Mouse (Mus musculus): Measurements from ENCODE around the gene Sec14l1. TPM values are rescaled to one million over a fixed set of nuclear protein-coding genes. Genes with fewer than 3 reads are reported as not detected.

Sec14l1 gene
- polyA plus RNA-seq, 1 experiment from 2014 or later: 53.9 TPM

- peaks cover 66% of the 10 kb centered on the region for H3K4me1 ChIP-seq (ENCODE audit: control insufficient read depth, insufficient read depth, low read depth, low read length)
- no peaks in the 10 kb centered on the region for H3K9me3 ChIP-seq (ENCODE audit: control insufficient read depth, low read length)
- no peak overlapping the region for H3K4me3 ChIP-seq (ENCODE audit: low read length)
- peak overlapping the region; percentile 35; the same call in 1 of the 2 replicates for H3K9ac ChIP-seq (ENCODE audit: low read depth, low read length)
- H3K27me3 ChIP-seq (replicated peaks; ENCODE audit: control insufficient read depth, insufficient read depth, low read length): no peaks in the 10 kb centered on the region
- ATAC-seq: no peak
- H3K27ac ChIP-seq (ENCODE audit: low read depth, low read length): 0 out of 2 replicates have a peak overlapping the region, but pooled peaks have one; percentile 4
- WGBS: 21% methylated on average over 11 of the region's 11 CpGs
- no peaks in the 10 kb centered on the region for H3K36me3 ChIP-seq (ENCODE audit: control insufficient read depth, insufficient read depth, low read length)
- 0 out of 2 replicates have a peak overlapping the region, but pooled peaks have one; percentile 5 for H3K4me2 ChIP-seq (ENCODE audit: low read length)
These were observed 3.9 kb downstream of the Sec14l1 start for GRCm38 (mm10) chr11:117118721-117119321.

GRCm38 (mm10) chr11:117119723-117120122 lies 4.8 kb downstream of the Sec14l1 start:
- Histone ChIP-seq H3K4me3 (ENCODE audit: low read length) (no peak overlapping the region), H3K9me3 (ENCODE audit: control insufficient read depth, low read length) (no peaks in the 10 kb centered on the region), H3K36me3 (ENCODE audit: control insufficient read depth, insufficient read depth, low read length) (no peaks in the 10 kb centered on the region), H3K9ac (ENCODE audit: low read depth, low read length) (no peak overlapping the region), H3K4me2 (ENCODE audit: low read length) (no peak overlapping the region), H3K27me3 (replicated peaks; ENCODE audit: control insufficient read depth, insufficient read depth, low read length) (no peaks in the 10 kb centered on the region), H3K4me1 (ENCODE audit: control insufficient read depth, insufficient read depth, low read depth, low read length) (peaks cover 59% of the 10 kb centered on the region), H3K27ac (ENCODE audit: low read depth, low read length) (no peak overlapping the region)
- 37% methylated on average over 5 of the region's 5 CpGs for WGBS
- ATAC-seq: no peak

- Histone ChIP-seq H3K27ac (ENCODE audit: low read depth, low read length) (0 out of 2 replicates have a peak overlapping the region, but pooled peaks have one; percentile 9), H3K36me3 (ENCODE audit: control insufficient read depth, insufficient read depth, low read length) (no peaks in the 10 kb centered on the region), H3K27me3 (replicated peaks; ENCODE audit: control insufficient read depth, insufficient read depth, low read length) (no peaks in the 10 kb centered on the region), H3K9ac (ENCODE audit: low read depth, low read length) (peak overlapping the region; percentile 44), H3K4me2 (ENCODE audit: low read length) (peak overlapping the region; percentile 5), H3K4me3 (ENCODE audit: low read length) (no peak overlapping the region), H3K9me3 (ENCODE audit: control insufficient read depth, low read length) (no peaks in the 10 kb centered on the region), H3K4me1 (ENCODE audit: control insufficient read depth, insufficient read depth, low read depth, low read length) (peaks cover 59% of the 10 kb centered on the region)
- no peak for ATAC-seq
- 55% methylated on average over 20 of the region's 20 CpGs for WGBS
These were observed 5.6 kb downstream of the Sec14l1 start for GRCm38 (mm10) chr11:117120285-117121163.

GRCm38 (mm10) chr11:117121164-117121535 lies 6.2 kb downstream of the Sec14l1 start:
- Histone ChIP-seq H3K4me1 (ENCODE audit: control insufficient read depth, insufficient read depth, low read depth, low read length) (peaks cover 58% of the 10 kb centered on the region), H3K4me3 (ENCODE audit: low read length) (no peak overlapping the region), H3K36me3 (ENCODE audit: control insufficient read depth, insufficient read depth, low read length) (no peaks in the 10 kb centered on the region), H3K4me2 (ENCODE audit: low read length) (peak overlapping the region; percentile 5), H3K9ac (ENCODE audit: low read depth, low read length) (peak overlapping the region; percentile 44), H3K9me3 (ENCODE audit: control insufficient read depth, low read length) (no peaks in the 10 kb centered on the region), H3K27ac (ENCODE audit: low read depth, low read length) (0 out of 2 replicates have a peak overlapping the region, but pooled peaks have one; percentile 9), H3K27me3 (replicated peaks; ENCODE audit: control insufficient read depth, insufficient read depth, low read length) (no peaks in the 10 kb centered on the region)
- 27% methylated on average over 11 of the region's 11 CpGs for WGBS
- ATAC-seq: no peak

GRCm38 (mm10) chr11:117121954-117122353 lies 7.0 kb downstream of the Sec14l1 start:
- H3K9me3 ChIP-seq (ENCODE audit: control insufficient read depth, low read length): no peaks in the 10 kb centered on the region
- H3K36me3 ChIP-seq (ENCODE audit: control insufficient read depth, insufficient read depth, low read length): no peaks in the 10 kb centered on the region
- no peak overlapping the region for H3K4me2 ChIP-seq (ENCODE audit: low read length)
- H3K9ac ChIP-seq (ENCODE audit: low read depth, low read length): 0 out of 2 replicates have a peak overlapping the region, but pooled peaks have one; percentile 8
- H3K27ac ChIP-seq (ENCODE audit: low read depth, low read length): no peak overlapping the region
- ATAC-seq: no peak
- H3K4me1 ChIP-seq (ENCODE audit: control insufficient read depth, insufficient read depth, low read depth, low read length): peaks cover 50% of the 10 kb centered on the region
- H3K4me3 ChIP-seq (ENCODE audit: low read length): no peak overlapping the region
- H3K27me3 ChIP-seq (replicated peaks; ENCODE audit: control insufficient read depth, insufficient read depth, low read length): no peaks in the 10 kb centered on the region
- WGBS: 88% methylated on average over 6 of the region's 6 CpGs

- H3K27ac ChIP-seq (ENCODE audit: low read depth, low read length): 0 out of 2 replicates have a peak overlapping the region, but pooled peaks have one; percentile 42
- no peak overlapping the region for H3K9ac ChIP-seq (ENCODE audit: low read depth, low read length)
- H3K36me3 ChIP-seq (ENCODE audit: control insufficient read depth, insufficient read depth, low read length): no peaks in the 10 kb centered on the region
- H3K27me3 ChIP-seq (replicated peaks; ENCODE audit: control insufficient read depth, insufficient read depth, low read length): no peaks in the 10 kb centered on the region
- no peak overlapping the region for H3K4me3 ChIP-seq (ENCODE audit: low read length)
- 78% methylated on average over 17 of the region's 17 CpGs for WGBS
- H3K4me1 ChIP-seq (ENCODE audit: control insufficient read depth, insufficient read depth, low read depth, low read length): peaks cover 49% of the 10 kb centered on the region
- H3K9me3 ChIP-seq (ENCODE audit: control insufficient read depth, low read length): no peaks in the 10 kb centered on the region
- no peak for ATAC-seq
- peak overlapping the region; percentile 6; the same call in 1 of the 2 replicates for H3K4me2 ChIP-seq (ENCODE audit: low read length)
These were observed 8.6 kb downstream of the Sec14l1 start for GRCm38 (mm10) chr11:117123418-117124085.

- WGBS: 73% methylated on average over 10 of the region's 10 CpGs
- Histone ChIP-seq H3K4me2 (ENCODE audit: low read length) (no peak overlapping the region), H3K4me1 (ENCODE audit: control insufficient read depth, insufficient read depth, low read depth, low read length) (peaks cover 39% of the 10 kb centered on the region), H3K9me3 (ENCODE audit: control insufficient read depth, low read length) (no peaks in the 10 kb centered on the region), H3K27me3 (replicated peaks; ENCODE audit: control insufficient read depth, insufficient read depth, low read length) (no peaks in the 10 kb centered on the region), H3K9ac (ENCODE audit: low read depth, low read length) (no peak overlapping the region), H3K27ac (ENCODE audit: low read depth, low read length) (no peak overlapping the region), H3K4me3 (ENCODE audit: low read length) (no peak overlapping the region), H3K36me3 (ENCODE audit: control insufficient read depth, insufficient read depth, low read length) (no peaks in the 10 kb centered on the region)
- ATAC-seq: no peak
These were observed 9.6 kb downstream of the Sec14l1 start for GRCm38 (mm10) chr11:117124539-117124938.

GRCm38 (mm10) chr11:117127250-117127837 lies 12.4 kb downstream of the Sec14l1 start:
- H3K4me2 ChIP-seq (ENCODE audit: low read length): no peak overlapping the region
- H3K36me3 ChIP-seq (ENCODE audit: control insufficient read depth, insufficient read depth, low read length): no peaks in the 10 kb centered on the region
- H3K27me3 ChIP-seq (replicated peaks; ENCODE audit: control insufficient read depth, insufficient read depth, low read length): no peaks in the 10 kb centered on the region
- no peak overlapping the region for H3K4me3 ChIP-seq (ENCODE audit: low read length)
- WGBS: 71% methylated on average over 13 of the region's 13 CpGs
- H3K27ac ChIP-seq (ENCODE audit: low read depth, low read length): peak overlapping the region; percentile 5; the same call in 1 of the 2 replicates
- ATAC-seq: no peak
- H3K4me1 ChIP-seq (ENCODE audit: control insufficient read depth, insufficient read depth, low read depth, low read length): peaks cover 30% of the 10 kb centered on the region
- H3K9ac ChIP-seq (ENCODE audit: low read depth, low read length): no peak overlapping the region; the same call in 1 of the 2 replicates
- no peaks in the 10 kb centered on the region for H3K9me3 ChIP-seq (ENCODE audit: control insufficient read depth, low read length)

Data from hindbrain, embryonic 16.5 days (tissue).